Mouse (Mus musculus) hindbrain, embryonic 14.5 days (tissue): ENCODE results near the gene Phactr1. TPM values are rescaled to one million over a fixed set of nuclear protein-coding genes. Genes with fewer than 3 reads are reported as not detected.

Experiments
- ATAC-seq: fragments of 200-750 bp; cut with Nextera tagmentation; 2 replicates; pipeline ENCODE4 v1.8.0; 2017; ENCODE audit warnings: moderate number of reproducible peaks, mild to moderate bottlenecking, moderate TSS enrichment, moderate library complexity; ENCODE audit not compliant: low FRiP score
- DNase-seq: peaks from one replicate; pipeline ENCODE4 v3.0.0-alpha.2; 2015; ENCODE audit warnings: low spot score
- H3K27ac ChIP-seq: fragments of 300-500 bp; sonication (generic); 2 replicates; pipeline ENCODE4 v1.5.1; 2014; ENCODE audit warnings: mild to moderate bottlenecking, moderate library complexity
- H3K27me3 ChIP-seq: fragments of 300-500 bp; sonication (generic); 2 replicates; pipeline ENCODE4 v1.6.1; 2014; ENCODE audit warnings: mild to moderate bottlenecking, low read length, mixed read lengths; ENCODE audit not compliant: control insufficient read depth, insufficient read depth
- H3K36me3 ChIP-seq: fragments of 300-500 bp; sonication (generic); replicated peaks from 2 replicates; pipeline ENCODE4 v1.6.1; 2014; ENCODE audit not compliant: control insufficient read depth, insufficient read depth
- H3K4me1 ChIP-seq: fragments of 300-500 bp; sonication (generic); replicated peaks from 2 replicates; pipeline ENCODE4 v1.6.1; 2014; ENCODE audit warnings: antibody characterized with exemption, low read length, mixed read lengths; ENCODE audit not compliant: control insufficient read depth, insufficient read depth
- H3K4me2 ChIP-seq: fragments of 300-500 bp; sonication (generic); replicated peaks from 2 replicates; pipeline ENCODE4 v1.6.1; 2014; ENCODE audit warnings: mild to moderate bottlenecking, moderate library complexity
- H3K4me3 ChIP-seq: fragments of 300-500 bp; sonication (generic); replicated peaks from 2 replicates; pipeline ENCODE4 v1.5.1; 2014; ENCODE audit warnings: mild to moderate bottlenecking, low read length
- H3K9ac ChIP-seq: fragments of 300-500 bp; sonication (generic); 2 replicates; pipeline ENCODE4 v1.6.1; 2014
- H3K9me3 ChIP-seq: fragments of 300-500 bp; sonication (generic); 2 replicates; pipeline ENCODE4 v1.6.1; 2016; ENCODE audit warnings: low read length; ENCODE audit not compliant: control insufficient read depth
- WGBS: fragments of 180-500 bp; shearing (Covaris S2); extraction: QIAGEN DNeasy Blood & Tissue Kit; methylation state at CpG from one replicate; pipeline ENCODE4 v1.1.7; 2014; 5-methylcytosine and 5-hydroxymethylcytosine counted together
- polyA plus RNA-seq: library from polyadenylated mRNA; unstranded; fragments of >200 nt; fragmentation: Nextera tagmentation; extraction: Ambion mirVana; gene quantifications from 2 replicates; pipeline ENCODE4 v1.2.1, GENCODE M21; 2014

Gene Phactr1
- polyA plus RNA-seq, 1 experiment from 2014 or later: 56.6 TPM

GRCm38 (mm10) chr13:42895980-42896379 is 215.6 kb downstream of the Phactr1 start:
- no peak for ATAC-seq
- Histone ChIP-seq H3K4me3 (no peak overlapping the region), H3K4me1 (no peaks in the 10 kb centered on the region), H3K4me2 (no peak overlapping the region), H3K27me3 (no peaks in the 10 kb centered on the region), H3K27ac (no peak overlapping the region), H3K9ac (no peak overlapping the region), H3K36me3 (no peaks in the 10 kb centered on the region), H3K9me3 (no peaks in the 10 kb centered on the region)
- WGBS: 40% methylated on average over 3 of the region's 3 CpGs
- DNase-seq: no peak

DNA sequence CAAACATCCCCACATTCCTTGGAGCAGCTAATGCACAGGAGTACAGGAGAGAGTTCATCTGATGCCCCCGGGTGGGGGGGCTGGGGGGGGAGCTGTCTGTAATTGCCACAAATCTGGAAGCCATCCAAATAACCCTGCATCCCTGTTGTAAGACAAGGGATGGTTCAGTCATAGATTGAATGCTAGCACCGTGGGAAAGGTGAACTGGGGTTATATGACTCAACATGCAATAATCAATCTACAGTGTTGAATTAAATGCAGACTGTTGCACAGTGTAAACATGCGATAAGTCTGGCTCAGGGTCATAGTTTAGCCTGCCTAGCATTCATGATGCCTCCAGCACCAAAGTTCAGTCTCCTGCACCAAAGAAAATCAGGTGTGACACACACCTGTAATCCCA is 219.2 kb downstream of the Phactr1 start:
- Histone ChIP-seq H3K36me3 (no peaks in the 10 kb centered on the region), H3K4me2 (no peak overlapping the region), H3K4me1 (no peaks in the 10 kb centered on the region), H3K27ac (no peak overlapping the region), H3K4me3 (no peak overlapping the region), H3K9ac (no peak overlapping the region), H3K27me3 (no peaks in the 10 kb centered on the region), H3K9me3 (no peaks in the 10 kb centered on the region)
- WGBS: 57% methylated on average over 3 of the region's 3 CpGs
- ATAC-seq (no peak), DNase-seq (no peak)

DNA sequence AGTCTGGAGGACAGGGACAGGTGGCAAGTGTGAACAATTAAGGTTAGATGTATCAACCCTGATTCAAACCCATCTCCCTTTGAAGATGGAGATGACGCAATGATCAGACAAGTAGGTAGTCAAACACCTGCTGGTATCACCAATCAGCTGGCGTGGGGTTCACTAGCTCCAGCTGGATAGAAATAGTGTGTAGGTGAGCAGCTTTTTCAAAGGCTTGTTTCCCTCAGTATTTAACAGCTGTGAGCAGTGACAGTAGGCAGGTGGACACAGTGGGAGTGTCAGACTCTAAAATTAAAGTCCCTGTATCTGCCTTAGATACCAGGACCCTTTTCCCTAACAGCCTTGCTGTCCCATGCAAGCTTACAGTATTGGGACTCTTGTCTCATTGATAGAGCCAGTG is 221.4 kb downstream of the Phactr1 start:
- no peak overlapping the region for H3K4me3 ChIP-seq
- 93% methylated on average over 2 of the region's 2 CpGs for WGBS
- no peaks in the 10 kb centered on the region for H3K4me1 ChIP-seq
- no peaks in the 10 kb centered on the region for H3K36me3 ChIP-seq
- no peak for DNase-seq
- H3K27me3 ChIP-seq: no peaks in the 10 kb centered on the region
- ATAC-seq: no peak
- H3K4me2 ChIP-seq: no peak overlapping the region
- no peak overlapping the region for H3K27ac ChIP-seq
- H3K9ac ChIP-seq: no peak overlapping the region
- no peaks in the 10 kb centered on the region for H3K9me3 ChIP-seq

GRCm38 (mm10) chr13:42902859-42903258 is 222.4 kb downstream of the Phactr1 start:
- Histone ChIP-seq H3K4me2 (no peak overlapping the region), H3K27me3 (no peaks in the 10 kb centered on the region), H3K27ac (no peak overlapping the region), H3K4me3 (no peak overlapping the region), H3K4me1 (no peaks in the 10 kb centered on the region), H3K36me3 (no peaks in the 10 kb centered on the region), H3K9ac (no peak overlapping the region), H3K9me3 (no peaks in the 10 kb centered on the region)
- DNase-seq: no peak
- ATAC-seq: no peak
- WGBS: 79% methylated on average over 3 of the region's 3 CpGs

- no peak for ATAC-seq
- no peaks in the 10 kb centered on the region for H3K9me3 ChIP-seq
- 78% methylated on average over 4 of the region's 4 CpGs for WGBS
- H3K4me1 ChIP-seq: no peaks in the 10 kb centered on the region
- no peak overlapping the region for H3K4me3 ChIP-seq
- H3K36me3 ChIP-seq: no peaks in the 10 kb centered on the region
- H3K9ac ChIP-seq: no peak overlapping the region
- no peak for DNase-seq
- H3K27ac ChIP-seq: no peak overlapping the region
- no peak overlapping the region for H3K4me2 ChIP-seq
- H3K27me3 ChIP-seq: no peaks in the 10 kb centered on the region
These were observed 225.4 kb downstream of the Phactr1 start for GRCm38 (mm10) chr13:42905818-42906217.

DNA sequence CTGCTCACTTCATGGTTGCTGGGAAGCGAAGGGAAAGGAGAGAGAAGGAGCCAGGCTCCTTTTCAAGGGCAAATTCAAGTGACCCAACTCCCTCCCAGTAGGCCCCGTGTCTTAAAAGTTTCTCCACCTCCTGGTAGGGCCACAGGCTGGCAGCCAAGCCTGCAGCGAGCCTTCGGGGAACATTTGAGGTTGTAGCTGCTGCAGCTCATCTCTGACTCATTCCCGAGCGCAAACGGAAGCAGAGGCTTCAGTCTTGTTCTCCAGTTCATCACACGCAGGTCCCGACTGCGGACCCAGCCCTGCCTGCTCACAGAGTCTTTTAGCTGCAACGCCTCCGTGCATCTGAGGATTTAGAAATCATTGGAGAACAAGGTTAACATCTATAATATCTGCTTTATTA is 226.6 kb downstream of the Phactr1 start:
- Histone ChIP-seq H3K36me3 (no peaks in the 10 kb centered on the region), H3K4me3 (no peak overlapping the region), H3K27me3 (no peaks in the 10 kb centered on the region), H3K4me2 (no peak overlapping the region), H3K4me1 (no peaks in the 10 kb centered on the region), H3K9ac (no peak overlapping the region), H3K9me3 (no peaks in the 10 kb centered on the region), H3K27ac (no peak overlapping the region)
- DNase-seq (no peak), ATAC-seq (no peak)
- 89% methylated on average over 12 of the region's 12 CpGs for WGBS

DNA sequence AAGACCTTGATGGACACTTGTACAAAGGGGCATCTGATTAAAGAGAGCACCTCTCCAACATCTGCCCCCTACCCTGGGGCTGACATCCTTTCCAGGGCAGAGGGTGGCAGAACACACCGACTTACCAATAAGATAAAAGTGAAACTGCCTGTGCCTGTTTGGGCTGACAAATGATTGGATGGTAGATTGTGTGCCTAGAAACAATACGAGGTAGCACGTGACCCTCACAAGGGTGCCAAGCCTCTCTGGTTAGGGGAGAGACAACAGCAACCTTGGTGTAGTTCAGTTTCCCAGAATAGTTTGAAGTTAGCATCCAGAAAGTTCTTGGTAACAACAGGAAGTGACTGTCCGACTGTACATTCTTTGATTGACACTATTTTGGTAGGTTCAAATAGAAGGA is 234.7 kb downstream of the Phactr1 start:
- Histone ChIP-seq H3K4me3 (no peak overlapping the region), H3K27ac (no peak overlapping the region), H3K27me3 (peaks cover 9% of the 10 kb centered on the region; the same call in 1 of the 2 replicates), H3K9ac (no peak overlapping the region), H3K4me1 (peaks cover 18% of the 10 kb centered on the region), H3K36me3 (no peaks in the 10 kb centered on the region), H3K9me3 (no peaks in the 10 kb centered on the region), H3K4me2 (no peak overlapping the region)
- WGBS: 77% methylated on average over 4 of the region's 4 CpGs
- DNase-seq (no peak), ATAC-seq (no peak)

DNA sequence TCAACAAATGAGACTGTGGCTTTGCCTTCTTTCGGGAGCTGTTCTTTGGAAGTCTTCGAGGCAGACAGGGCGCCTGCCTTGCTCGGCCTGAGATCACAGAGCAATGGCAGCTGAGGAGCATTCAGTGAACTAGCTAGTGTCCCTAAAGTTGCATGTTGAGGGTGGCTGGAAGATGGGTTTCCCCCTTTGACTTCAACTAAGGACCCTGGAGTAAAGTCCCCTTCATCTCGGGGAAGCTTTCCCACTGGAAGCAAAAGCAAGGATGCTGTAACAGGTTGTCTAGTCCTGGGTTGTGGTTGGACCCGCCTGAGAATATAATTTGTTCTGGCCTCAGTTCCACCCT is 235.4 kb downstream of the Phactr1 start:
- 12% methylated on average over 6 of the region's 6 CpGs for WGBS
- H3K4me3 ChIP-seq: peak overlapping the region; percentile 66
- peak overlapping the region; percentile 100 for H3K4me2 ChIP-seq
- DNase-seq (no peak), ATAC-seq (no peak)
- no peaks in the 10 kb centered on the region for H3K36me3 ChIP-seq
- H3K27ac ChIP-seq: no peak overlapping the region
- H3K9me3 ChIP-seq: no peaks in the 10 kb centered on the region
- H3K4me1 ChIP-seq: peaks cover 18% of the 10 kb centered on the region
- H3K9ac ChIP-seq: peak overlapping the region; percentile 75
- H3K27me3 ChIP-seq: peaks cover 9% of the 10 kb centered on the region; the same call in 1 of the 2 replicates

- DNase-seq (no peak), ATAC-seq (peak; percentile 57; the same call in 1 of the 2 replicates)
- Histone ChIP-seq H3K4me1 (peaks cover 18% of the 10 kb centered on the region), H3K27ac (no peak overlapping the region), H3K4me3 (peak overlapping the region; percentile 66), H3K4me2 (peak overlapping the region; percentile 100), H3K36me3 (no peaks in the 10 kb centered on the region), H3K9ac (peak overlapping the region; percentile 75), H3K27me3 (peaks cover 9% of the 10 kb centered on the region; the same call in 1 of the 2 replicates), H3K9me3 (no peaks in the 10 kb centered on the region)
- whole genome bisulfite sequencing: 1% methylated on average over 72 of the region's 74 CpGs
These were observed 236.0 kb downstream of the Phactr1 start for GRCm38 (mm10) chr13:42916194-42917033.
